Mouse (Mus musculus) brain, adult 2 months (tissue): ENCODE results near the gene Pgm5.

Source experiments
- DNase-seq: peaks from one replicate; pipeline ENCODE4 v3.0.0; 2011; ENCODE audit warnings: low read depth, low spot score

The Pgm5 gene

DNA sequence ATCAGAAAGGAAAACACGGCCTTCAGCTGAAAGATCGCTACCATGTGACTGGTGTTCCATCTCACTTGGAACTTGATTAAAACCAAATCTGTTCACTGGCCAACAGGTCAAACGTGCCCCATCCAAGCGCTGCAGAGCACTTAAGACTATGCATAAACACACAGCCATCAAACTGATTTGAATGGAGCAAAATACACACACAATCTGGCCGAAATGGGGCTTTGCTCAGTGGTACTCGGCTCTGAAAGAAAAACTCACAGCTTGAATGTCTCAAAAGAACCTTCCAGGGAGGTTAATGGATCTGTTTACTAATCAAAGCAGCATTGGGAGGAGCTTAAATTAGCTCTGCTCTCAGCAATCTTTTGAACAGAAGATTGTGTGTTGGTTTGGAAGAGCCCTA, 81.7 kb downstream of the Pgm5 start:
- no peak for DNase-seq

- DNase-seq = no peak
Measured at GRCm38 (mm10) chr19:24770345-24770744, 91.3 kb downstream of the Pgm5 start.

DNA sequence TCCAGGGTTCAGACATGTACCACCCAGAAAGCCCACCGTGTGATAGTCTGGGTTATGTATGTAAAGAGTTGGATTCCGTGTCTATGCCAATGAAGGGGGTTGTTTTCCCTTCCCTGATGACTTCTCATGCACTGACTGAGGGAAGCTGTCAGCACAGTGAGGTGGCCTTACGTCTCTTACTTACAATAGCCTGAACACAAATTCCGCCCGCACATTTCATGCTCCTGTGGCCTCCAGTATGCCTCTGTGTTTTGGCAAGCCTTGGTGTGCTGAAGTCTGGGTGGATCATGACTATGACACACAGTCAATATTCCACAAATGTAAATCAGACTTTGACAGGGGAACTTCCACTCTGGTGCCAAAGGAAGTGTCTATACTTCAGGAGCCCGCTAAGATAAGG, 94.3 kb downstream of the Pgm5 start:
- DNase-seq = no peak

GRCm38 (mm10) chr19:24762473-24763149, 99.0 kb downstream of the Pgm5 start:
- DNase-seq = no peak

DNA sequence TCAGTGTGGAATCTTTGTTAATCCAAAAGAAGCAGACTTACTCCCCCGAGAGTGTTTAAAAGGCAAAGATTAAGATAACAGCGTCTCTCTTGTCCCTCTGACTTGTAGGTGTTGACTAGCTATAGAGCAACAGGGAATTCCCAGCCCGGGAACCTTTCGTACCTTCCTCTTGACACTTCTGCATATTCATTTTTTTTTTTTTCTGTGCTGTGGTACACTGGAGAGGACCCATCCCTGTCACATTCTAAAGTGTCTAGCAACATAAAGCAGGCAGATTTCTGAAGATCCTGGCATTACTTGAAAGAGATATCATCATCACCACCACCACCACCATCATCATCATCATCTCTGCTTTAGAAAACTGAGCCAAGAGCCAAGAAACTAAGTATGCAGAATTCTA, 105.0 kb downstream of the Pgm5 start:
- DNase-seq = no peak

DNA sequence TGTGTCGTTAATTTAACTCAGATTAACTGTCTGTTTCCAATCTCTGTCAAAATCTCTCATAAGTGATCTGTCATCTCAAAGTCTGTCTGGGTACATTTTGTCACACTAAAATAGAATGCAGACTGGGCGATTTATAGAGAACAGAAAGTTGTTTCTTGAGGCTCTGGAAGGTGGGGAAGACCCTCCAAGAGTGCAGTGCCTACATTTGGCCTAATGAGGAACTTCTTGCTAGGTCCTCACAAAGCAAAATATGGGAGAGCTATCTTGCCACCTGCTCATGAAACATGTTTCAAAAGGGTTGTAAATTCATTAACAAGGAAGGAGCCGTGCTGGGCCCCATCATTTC, 107.2 kb downstream of the Pgm5 start:
- no peak for DNase-seq

DNA sequence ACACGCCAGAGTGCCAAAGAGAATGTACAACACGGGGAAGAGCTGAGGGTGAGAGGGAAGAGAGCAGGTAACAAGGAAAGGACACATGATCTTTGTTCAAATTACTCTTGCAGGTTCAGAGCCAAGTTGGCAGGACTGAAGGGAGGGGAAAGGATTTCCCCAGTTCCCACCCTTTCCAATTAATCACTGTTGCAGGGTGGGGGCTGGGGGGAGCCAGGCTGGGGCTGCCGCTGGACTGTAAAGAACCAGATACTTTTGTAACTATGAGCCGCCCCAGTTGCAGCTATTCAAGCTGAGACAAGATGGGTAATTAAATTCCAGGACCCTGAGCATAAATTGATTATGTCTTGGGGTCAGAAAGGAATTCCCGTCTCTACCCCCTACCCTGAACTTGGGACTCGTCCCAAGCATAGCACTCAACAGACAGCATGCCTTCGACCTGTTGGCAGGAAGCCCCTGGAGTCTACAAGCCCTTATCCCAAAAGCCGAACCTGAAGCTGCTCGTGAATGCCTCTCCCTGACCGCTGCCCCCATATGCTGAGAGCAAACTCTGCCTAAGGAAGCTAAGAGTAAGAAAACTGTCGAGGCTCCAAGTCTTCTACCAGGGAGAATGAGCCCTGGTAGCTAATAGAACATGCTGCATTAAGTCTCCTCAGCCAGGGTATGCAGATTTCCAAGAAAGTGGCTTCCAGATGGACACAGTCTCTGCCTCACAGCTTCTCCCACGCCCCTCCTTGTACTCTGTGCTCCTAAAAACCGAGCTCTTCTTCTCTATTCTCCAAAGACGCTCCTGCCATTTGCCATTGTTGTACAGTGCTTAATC, 107.8 kb downstream of the Pgm5 start:
- DNase-seq = peak; percentile 58

DNA sequence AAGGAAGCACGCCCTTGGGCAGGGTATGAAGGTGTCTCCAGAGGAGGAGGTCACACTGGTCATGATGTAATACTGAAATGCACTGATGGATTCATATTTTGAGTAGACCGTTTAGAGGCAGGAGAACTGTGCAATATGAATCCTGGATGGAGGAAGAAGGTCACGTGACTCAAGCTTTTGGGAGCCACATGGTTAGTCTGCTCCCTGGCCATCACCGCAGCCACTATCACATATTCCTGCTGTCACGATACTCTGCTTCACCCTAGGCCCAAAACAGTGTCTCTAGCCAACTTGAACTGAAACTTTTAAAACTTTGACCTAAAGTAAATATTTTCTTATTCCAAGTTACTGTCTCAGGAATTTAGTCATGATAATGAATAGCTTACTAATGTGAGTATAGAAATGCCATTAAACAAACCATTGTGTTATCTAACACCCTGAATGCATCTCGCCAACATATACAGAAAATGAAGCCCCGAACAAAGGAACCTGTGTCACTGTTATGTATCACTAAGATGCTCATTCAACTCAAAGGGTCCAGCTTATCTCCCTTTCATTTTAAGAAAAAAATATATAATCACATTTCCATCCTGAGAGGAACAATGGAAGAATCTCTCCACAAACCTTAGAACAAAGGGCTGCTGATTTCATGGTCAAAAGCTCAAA, 108.6 kb downstream of the Pgm5 start:
- DNase-seq = no peak

DNA sequence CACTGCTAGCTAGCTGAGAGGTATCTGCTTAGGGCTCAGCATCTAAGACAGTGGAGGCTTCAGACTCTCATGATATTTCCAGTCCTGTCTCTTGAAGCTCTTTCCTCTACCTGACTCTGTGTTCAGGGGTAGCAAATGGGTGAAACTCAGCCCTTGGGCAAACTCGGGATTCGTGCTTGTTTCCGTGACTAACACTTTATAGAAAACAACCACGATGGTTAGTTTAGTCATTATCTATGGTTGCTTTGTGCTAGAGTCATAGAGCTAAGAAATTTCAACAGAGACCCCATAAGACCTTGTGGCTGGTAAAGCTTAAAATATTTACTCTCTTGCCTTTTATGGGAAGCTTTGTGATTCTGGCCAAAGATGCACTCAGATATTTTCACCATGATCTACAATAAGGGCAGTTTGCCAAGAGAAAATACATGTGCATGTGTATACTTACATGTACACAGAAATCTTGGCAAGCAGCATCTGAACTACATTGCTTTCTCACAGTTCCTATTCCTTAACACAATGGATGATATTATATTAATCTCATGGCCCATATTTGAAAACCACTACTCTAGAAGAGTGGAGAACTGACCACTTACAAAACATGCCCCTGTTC, 115.3 kb downstream of the Pgm5 start:
- DNase-seq = no peak

GRCm38 (mm10) chr19:24742606-24743005, 119.0 kb downstream of the Pgm5 start:
- DNase-seq = no peak

GRCm38 (mm10) chr19:24738786-24739185, 122.9 kb downstream of the Pgm5 start:
- no peak for DNase-seq

DNA sequence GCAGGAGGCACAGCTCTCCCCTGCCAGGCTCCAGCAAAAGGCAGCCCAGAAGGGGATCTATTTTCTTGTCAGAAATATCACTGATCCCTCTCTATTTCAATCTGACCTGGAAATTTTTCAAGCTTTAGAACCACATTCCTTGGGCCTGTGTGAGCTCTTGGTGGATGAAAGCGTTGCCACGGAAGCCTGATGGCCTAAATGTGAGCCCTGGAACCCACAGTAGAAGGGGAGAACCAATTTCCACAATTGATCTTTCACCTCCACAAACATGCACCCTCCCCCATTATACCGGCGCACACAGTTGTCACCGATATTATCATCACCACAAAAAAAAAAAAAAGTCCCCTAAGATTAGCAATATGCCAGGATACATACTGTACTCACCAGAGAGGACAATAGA, 123.6 kb downstream of the Pgm5 start:
- DNase-seq = no peak

DNA sequence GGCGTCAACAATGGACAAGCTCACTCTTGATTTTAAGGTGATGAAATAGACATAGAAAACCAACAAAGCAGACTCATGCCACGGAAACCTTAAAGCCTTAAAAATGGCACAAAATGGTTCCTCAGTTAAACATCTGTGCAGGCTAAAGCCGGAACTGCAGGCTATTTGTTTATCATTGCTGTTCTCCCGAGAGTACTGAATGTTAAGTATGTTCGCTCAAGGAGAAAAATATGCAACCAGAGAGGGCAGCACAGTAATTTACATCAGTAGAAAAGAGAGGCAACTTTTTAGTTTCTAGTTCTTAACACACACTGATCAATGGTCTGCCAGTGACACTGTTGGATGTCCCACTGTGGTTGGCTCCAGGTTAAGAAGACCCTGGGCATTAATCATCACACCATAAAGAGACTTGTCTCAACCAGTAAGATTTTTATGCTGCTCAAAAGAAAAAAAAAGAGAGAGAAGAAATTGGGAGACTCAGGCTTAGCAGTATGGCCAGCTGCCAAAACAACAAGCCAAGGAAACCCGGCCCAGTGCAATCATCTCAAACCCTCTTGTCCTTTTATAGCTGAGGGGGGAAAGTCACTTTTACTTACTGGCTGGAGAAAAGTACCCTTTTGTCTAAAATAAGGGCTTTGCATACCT, 126.0 kb downstream of the Pgm5 start:
- no peak for DNase-seq

GRCm38 (mm10) chr19:24730661-24731060, 131.0 kb downstream of the Pgm5 start:
- peak; percentile 33 for DNase-seq

DNA sequence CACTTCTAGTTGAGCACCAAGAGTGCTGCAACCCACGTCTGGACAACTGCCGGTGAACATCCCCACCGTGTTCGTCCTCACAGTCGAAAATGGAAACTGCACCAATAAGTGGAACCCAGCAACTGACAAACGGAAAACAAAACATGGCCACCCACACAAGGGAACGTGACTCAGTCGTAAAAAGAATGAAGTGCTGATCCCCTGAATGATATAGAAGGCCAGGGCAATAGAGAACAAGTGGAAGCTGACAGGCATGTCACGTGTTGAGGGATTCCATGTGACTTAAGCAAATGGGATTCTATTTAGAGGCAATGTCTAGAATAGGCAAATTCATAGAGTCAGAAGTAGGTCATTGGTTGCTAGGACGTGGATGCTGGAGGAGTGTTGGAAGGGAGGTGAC, 137.3 kb downstream of the Pgm5 start:
- peak; percentile 47 for DNase-seq

DNA sequence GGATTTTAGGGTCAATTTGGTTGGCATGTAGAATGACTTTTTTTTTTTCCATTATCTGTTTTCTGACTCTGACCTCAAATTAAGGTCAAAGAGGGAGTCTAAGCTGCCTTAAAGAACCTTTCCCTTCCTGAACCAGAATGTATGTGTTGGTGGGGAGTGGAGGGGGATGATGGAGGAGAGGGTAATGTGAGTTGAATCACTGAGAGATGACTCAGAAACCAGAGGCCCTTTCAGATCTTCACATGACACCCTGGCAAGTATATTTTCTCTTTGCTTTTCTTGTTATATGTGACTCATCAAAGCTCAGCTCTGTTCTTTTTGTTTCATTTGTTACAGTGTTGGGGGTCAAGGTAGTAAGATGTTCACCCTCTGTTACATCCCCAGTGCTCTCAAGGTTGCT, 141.2 kb downstream of the Pgm5 start:
- peak; percentile 81 for DNase-seq

DNA sequence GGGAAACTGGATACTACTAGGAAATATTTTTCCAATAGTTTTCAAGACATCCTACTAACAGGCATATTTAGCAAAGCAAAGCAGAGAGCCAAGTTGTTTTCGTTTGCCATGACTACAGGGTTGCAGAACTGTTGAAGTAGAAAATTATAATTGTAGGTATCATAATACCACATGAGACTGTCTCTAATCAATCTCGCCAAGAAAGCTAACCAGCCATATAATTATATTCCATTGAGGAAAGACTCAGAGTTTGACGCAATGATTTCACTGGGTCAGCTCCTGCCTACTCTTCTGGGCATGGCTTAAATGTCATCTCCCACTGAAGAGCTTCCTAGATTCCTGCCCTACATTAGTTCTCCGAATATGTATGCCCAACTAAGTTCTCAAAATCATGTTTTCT, 142.2 kb downstream of the Pgm5 start:
- peak; percentile 12 for DNase-seq

DNA sequence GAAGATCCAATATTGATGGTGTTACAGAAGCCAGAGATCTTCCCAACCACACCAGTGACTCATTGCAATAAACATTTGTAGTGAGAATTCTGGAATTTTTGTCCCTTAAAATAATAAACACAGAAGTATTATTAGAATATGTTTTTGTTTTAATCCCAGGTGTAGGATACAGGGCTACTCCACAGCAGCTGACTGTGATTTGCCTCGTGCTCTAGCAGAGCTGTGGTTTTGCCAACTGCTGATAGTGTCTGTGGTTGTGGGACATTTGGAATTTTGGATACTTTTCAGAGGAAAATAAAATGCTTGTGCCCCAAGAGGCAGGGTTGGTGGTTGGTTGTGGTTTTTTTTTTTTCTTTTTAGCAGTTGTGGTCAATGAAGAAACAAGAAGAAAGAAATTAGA, 143.6 kb downstream of the Pgm5 start:
- DNase-seq = no peak

- DNase-seq = peak; percentile 79
Measured at GRCm38 (mm10) chr19:24716303-24717097, 145.2 kb downstream of the Pgm5 start.

- no peak for DNase-seq
Measured at GRCm38 (mm10) chr19:24708032-24708431, 153.6 kb downstream of the Pgm5 start.
